20 mouse cellular contexts compared by ENCODE assay signal in genomic region chr7:138913616-138914015, GRCm38 (mm10). TPM values are rescaled to one million over a fixed set of nuclear protein-coding genes. Genes with fewer than 3 reads are reported as not detected.
"Had no signal": no experiment of that assay in that cellular context is flagged by ENCODE, and none has a peak within 500 bp of the region (broad histone marks: within the 10 kb centered on the region; RNA-seq: fewer than 3 reads in every experiment).

No protein-coding gene starts in this region.

- H3K27ac ChIP-seq: limb, embryonic 10.5 days; limb, embryonic 13.5 days; liver, embryonic 13.5 days; macrophage; midbrain, embryonic 12.5 days; midbrain, embryonic 15.5 days; neural tube, embryonic 12.5 days; neural tube, embryonic 15.5 days; stomach, postnatal 0 days had no signal

- H3K9ac ChIP-seq: limb, embryonic 13.5 days; liver, embryonic 13.5 days; midbrain, embryonic 12.5 days; midbrain, embryonic 15.5 days; neural tube, embryonic 12.5 days; neural tube, embryonic 15.5 days had no signal

- ATAC-seq: midbrain, embryonic 15.5 days had no signal

- H3K4me2 ChIP-seq: limb, embryonic 13.5 days; liver, embryonic 13.5 days; midbrain, embryonic 12.5 days; midbrain, embryonic 15.5 days; neural tube, embryonic 12.5 days; neural tube, embryonic 15.5 days had no signal

- DNase-seq: kidney, adult 9 months; kidney, postnatal 14 days; kidney, postnatal 4 days; liver, embryonic 13.5 days; lung, adult 2 months; lung, postnatal 14 days; right cerebral cortex, adult 18-20 months; right cerebral cortex, postnatal 14 days; right cerebral cortex, postnatal 4 days; thymus, adult 2 months; thymus, postnatal 14 days; thymus, postnatal 4 days had no signal

- H3K36me3 ChIP-seq: limb, embryonic 10.5 days; limb, embryonic 13.5 days; liver, embryonic 13.5 days; midbrain, embryonic 12.5 days; midbrain, embryonic 15.5 days; neural tube, embryonic 12.5 days; neural tube, embryonic 15.5 days had no signal

- H3K9me3 ChIP-seq: limb, embryonic 10.5 days; limb, embryonic 13.5 days; liver, embryonic 13.5 days; midbrain, embryonic 12.5 days; midbrain, embryonic 15.5 days; neural tube, embryonic 12.5 days; neural tube, embryonic 15.5 days had no signal

- H3K4me3 ChIP-seq: limb, embryonic 10.5 days; limb, embryonic 13.5 days; liver, embryonic 13.5 days; midbrain, embryonic 12.5 days; midbrain, embryonic 15.5 days; neural tube, embryonic 12.5 days; neural tube, embryonic 15.5 days had no signal

- H3K27me3 ChIP-seq: limb, embryonic 13.5 days; liver, embryonic 13.5 days had no signal

RNA-seq across cellular contexts. Expression of gene Jakmip3, which starts 26.9 kb away (rescaled TPM):
- polyA plus RNA-seq: liver, embryonic 13.5 days; lung, adult 2 months; macrophage had no signal
